Mouse (Mus musculus): ENCODE data around the gene Hoxc4. TPM values are rescaled to one million over a fixed set of nuclear protein-coding genes. Genes with fewer than 3 reads are reported as not detected.
A peak's percentile ranks its signal among the peaks of the same experiment; 100 is the strongest.

Hoxc4 gene
- total RNA-seq, 2 experiments from 2014 or later = 6.1 to 9.2 TPM

DNA sequence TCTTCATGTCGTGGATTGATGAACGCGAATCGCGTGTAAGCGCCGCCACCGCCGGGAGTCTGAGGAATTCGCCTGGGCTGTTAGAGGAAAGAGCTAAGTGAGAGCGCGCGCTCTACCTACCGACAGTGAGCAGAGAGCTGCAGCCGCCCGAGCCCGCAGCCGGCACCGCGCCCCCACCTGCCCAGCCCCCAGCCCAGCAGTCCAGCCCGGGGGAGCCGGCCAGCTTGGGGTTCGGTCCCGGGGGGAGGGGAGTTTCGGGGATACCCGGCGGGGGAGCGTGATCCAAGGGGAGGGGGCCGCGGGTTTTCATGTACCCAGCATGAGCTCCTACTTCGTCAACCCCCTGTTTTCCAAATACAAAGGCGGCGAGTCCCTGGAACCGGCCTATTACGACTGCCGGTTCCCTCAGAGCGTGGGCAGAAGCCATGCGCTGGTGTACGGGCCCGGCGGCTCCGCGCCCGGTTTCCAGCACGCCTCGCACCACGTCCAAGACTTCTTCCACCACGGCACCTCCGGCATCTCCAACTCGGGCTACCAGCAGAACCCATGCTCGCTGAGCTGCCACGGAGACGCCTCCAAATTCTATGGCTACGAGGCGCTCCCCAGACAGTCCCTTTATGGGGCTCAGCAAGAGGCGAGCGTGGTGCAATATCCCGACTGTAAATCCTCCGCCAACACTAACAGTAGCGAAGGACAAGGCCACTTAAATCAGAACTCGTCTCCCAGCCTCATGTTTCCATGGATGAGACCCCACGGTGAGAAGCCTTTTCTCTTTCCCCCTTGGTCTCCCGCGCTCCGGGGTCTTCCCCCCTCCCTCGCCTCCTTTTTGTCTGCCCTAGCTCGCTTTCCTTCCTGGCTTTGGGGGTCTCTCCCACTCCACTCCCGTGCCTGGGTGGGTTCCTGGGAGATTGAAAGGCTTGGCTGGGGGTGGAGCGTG is 28.0 kb upstream of the Hoxc4 start, which contains the start of gene Hoxc8:
Gene Hoxc8, plus strand, starts transcription at position 147 of the 937 bp plus-strand sequence.
- peak; percentile 68 for DNase-seq

DNA sequence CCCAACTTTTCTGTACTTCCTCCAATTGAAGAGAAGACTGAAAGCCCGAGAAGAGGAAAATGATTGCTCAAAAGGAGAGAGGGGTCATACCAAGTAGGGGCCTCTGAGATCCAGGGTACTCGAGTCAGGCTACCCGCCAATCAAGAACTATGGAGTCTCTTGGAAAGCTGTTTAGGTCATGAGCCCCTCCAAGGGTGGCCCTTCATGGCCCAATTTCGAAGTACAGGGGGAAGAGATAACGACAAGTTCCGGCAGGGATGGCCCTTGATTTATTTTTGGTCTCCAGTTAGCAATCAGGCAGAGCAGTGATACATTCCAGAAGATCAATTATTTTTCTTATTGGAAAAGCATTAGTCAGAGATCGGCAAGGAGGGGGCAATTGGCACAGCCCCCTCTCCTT is 27.0 kb upstream of the Hoxc4 start:
- no peak for DNase-seq

DNA sequence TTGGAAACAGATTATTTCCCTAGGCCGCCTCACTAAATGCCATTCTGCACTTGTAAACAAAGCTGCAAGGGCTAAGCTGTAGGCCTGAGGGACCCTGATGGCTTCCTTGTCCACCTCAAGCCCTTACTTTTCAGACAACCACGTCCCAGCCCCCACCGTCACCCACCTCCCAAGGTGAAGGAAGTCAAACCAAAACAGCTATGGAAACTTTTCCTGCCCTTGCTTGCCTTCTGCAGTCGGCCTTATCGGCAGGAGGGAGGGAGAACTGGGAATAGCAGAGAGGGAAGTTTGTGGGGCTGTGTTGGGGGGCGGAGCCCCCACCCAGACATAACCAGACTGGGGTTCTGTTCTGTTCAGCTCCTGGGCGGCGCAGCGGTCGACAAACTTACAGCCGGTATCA is 26.5 kb upstream of the Hoxc4 start:
- no peak for DNase-seq

DNA sequence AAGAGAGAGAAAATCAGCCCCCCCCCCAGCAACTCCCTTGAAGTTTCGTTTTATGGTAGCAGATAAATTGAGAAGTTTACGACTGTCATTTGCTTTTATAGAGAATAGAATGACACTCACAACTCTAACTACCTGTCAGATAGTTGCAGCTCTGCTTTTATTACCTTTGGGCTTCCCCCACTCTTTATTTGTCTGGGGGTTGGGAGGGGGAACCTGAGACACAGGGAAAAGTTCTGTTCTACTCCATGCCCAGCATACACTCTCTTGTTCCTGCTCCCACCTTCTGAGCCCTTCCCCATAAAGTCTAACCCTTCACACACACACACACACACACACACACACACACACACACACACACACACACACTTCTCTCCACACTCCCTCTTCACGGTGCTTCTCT is 25.9 kb upstream of the Hoxc4 start:
- no peak for DNase-seq

DNA sequence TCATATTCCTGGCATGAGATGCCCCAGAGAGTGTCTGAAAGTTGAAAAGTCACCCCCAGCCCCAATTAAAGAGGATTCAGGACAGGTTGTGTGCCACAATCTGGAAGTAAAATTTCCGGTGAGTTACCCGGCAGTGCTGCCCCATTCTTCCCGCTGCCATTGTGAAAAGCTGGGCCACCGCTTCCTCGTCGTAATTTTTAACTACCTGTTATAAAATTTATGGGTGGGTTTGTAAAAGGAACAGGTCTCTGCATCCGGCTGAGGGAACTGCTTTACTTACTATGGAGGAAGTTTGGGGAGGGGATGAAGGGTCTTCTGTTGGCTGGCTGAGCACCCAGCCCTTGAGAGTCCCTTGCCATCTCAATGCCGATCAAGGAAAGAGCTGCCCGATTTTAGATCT is 22.2 kb upstream of the Hoxc4 start:
- no peak for DNase-seq

DNA sequence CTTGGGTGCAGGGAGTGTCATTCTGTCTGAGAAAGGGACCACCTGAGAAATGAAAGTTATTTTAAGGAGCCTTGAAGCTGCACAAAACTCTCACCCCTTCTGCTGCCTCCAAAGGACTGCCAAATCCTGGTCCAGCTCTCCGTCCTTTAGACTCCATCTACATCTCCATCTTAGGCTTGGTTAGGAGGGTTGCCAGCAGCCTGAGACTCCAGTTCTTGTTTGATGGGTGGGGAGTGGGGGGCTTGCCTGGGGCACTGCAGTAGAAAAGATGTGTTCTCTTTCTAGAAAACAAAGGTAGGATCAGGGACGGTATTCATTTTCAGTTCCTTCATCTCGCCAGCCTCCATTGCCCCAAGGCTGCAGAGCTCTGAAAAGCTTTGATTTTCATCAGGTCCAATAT is 21.3 kb upstream of the Hoxc4 start:
- no peak for DNase-seq

DNA sequence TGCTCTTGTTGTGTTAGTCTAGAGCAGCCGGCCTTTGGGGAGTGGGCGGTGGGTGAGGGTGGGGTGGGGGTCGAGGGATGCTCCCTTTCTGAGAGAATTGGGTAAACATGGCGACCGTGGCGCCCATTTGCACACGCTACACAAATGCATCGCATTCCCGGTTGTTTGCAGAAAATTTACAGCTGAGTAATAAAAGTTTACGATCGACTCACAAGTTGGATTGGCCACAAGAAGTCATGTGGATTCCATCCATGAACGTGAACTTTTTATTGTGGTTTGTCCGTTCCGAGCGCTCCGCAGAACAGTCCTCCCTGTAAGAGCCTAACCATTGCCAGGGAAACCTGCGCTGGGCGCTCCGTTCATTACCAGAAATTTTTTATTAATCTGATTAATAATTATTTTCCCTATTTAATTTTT is 20.8 kb upstream of the Hoxc4 start, which contains the start of gene Hoxc6:
Gene Hoxc6, plus strand, starts transcription at position 319 of the 417 bp plus-strand sequence.
- peak; percentile 64 for DNase-seq

DNA sequence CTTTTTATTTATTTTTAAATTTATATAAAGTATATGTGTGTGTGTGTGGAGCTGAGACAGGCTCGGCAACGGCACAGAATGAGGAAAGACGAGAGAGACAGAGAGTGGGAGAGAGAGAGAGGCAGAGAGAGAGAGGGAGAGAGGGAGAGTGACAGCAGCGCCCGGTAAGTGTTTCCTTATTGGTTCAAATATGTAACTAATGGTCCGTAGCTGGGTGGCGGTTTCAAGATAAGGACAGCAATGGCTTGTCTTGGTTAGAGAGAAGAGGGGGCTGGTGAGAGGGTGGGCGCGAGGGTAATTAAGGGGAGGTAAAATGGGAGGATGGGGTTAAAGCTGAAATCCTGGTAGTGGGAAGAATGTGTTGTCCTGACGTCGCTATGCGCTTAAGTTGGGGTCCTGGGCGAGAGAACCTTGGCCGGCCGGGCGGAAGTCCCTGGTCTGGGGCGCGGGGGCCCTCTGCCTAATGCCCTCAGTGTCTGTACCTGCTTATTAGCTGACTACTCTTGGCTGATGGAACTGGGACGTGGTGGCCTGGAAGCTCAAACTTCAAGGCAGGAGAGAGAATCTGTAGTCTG is 20.0 kb upstream of the Hoxc4 start:
- DNase-seq = no peak

DNA sequence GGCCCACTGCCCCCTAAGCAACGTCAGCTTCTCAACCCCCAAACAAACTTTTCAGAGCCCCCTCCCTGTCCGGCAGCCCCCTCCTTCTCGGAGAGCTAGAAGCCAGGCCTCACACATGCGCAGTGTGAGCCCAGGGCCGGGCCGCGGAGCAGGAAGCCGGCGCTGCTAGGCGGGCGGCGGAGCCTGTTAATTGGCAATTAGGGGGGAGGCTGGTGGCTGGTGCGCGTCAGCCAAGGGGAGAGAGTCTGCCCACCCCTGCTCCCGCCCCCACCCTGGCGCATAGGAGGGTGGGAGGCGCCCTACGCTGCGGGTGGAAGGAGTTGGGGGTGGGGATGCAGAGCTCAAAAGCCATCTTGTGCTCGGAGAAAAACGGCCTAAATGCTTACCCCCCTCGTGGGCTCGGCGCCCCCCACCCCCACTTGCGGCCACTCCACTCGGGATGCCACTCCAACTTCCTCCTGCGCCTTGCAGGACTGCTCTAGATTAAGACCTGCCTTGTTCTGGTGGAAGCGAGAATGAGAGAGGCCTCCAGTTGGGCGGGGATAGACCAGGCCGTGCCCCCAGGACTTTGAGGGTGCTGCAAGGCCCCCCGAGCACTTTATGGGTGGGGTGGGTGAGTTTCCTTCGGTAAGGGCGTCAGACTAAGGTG is 19.4 kb upstream of the Hoxc4 start:
- peak; percentile 92 for DNase-seq

DNA sequence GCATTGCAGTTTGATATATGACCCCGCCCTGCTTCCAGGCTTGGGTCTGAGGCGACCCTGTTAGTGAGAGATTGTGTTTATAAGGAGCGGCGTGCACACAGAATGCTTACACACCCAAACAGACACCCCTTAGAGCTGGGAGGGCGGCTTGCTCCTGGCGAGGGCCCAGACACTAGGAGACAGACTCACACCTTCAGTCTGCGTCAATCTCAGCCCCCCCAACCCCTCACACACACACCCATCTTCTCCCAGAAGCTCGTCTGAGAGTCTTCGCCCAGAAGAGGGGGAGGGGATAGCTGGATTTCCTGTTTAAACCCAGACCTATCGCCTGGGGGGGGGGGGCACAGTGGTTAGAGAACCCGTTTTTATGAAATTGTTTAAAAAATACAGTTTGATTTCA is 18.8 kb upstream of the Hoxc4 start:
- peak; percentile 62 for DNase-seq

DNA sequence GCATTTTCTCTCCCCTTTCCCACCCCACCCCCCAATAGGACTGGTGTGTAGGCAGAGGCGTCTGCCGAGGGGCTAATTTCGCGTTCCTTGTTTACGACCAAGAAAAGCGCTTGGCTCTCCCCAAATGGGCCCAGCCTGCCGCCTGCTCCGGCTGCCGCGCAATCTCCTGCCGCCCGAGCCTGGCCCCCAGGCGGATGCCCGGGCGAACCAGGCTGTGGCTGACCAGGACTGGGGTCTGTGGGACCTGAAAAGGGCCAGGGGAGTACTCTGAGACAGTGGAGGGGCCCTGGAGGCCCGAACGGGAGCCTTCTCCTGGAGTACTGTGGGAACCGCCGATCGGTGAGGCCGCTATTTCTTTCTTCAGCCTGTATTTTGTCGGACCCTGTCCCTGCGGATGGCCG is 18.2 kb upstream of the Hoxc4 start:
- no peak for DNase-seq

DNA sequence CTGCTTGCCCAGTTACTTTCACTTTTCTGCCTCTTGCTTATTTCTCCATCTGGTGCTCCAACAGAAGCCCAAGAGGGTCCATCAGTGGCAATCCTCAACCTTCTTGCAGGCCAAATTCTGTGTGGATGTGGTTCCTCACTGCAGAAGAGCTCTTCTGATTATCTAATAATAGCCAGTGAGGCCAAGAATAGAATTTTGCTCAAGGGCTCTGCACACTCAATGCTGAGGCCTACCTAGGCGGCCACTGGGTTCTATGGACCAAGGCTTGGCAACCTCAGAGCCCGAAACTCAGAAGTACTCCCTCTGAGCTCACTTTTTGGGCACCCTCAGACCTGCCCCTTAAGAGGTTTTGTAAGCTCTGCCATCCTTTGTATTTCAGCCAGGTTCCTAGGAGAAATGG is 17.4 kb upstream of the Hoxc4 start:
- DNase-seq = no peak

DNA sequence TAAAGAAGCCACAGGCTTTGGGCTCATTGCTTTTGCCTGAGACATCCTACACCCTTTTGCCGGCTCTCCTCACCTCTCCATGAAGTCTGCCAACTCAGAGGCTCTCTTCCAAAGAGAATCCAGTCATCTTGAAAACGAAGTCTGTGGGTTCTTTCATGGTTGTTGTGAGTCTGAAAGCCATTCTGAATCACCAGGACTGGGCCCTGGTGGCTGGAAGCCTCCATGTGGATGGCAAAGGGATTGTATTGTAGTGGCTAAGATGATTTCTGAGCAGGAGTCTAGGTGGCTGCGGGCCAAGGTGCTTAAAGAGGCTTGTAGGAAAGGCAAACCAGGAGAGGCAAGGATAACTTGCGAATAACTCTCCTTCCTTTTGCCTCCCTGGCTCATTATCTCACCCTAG is 16.6 kb upstream of the Hoxc4 start:
- DNase-seq = peak; percentile 63

DNA sequence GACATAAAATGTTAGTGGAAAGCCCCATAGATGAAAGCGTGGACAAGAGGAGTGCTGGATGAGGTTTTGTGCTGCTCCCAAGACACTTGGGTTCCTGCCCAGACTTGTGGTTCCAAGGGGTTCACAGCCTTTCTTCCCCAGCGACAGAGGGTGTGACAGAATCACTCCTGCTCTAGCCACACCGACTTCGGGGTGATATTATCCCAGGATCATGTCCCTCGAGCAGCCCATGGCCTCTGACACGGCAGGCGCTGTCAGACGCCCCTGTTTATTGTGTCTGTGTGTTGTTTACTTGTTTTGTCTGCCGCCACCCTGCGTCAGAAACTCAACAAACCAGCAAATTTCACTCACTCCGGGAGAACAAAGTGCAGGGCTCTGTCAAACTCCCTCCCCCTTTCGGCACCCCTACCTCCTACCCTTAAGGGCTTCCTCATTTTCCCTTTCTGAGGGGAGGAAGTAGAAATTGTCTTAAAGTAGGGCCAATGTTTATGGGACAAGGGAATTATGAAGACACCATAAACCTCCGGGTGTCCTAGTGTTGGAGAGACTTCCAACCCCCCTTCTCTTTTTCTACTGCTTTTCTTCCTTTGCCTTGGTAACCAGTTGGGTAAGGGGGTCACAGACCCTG is 15.8 kb upstream of the Hoxc4 start:
- peak; percentile 57 for DNase-seq

DNA sequence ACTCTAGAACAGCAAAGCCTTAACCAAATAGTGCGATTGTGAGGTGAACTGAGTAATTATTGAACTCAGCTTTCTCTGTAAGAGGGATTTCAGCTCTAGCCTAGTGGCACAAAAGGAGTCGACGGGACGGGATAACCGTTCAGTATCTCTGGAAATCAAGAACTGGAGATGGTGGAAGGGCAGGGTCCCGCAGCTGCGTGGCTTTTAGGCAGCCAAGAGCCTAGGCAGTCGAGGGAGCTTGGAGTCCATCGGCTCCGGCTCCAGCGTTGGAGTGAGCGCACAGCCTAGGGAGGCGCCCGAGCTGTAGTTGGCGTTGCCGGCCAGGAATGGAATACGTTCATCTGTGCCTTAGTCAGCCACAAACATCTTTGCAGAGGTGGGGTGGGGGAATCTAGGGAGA is 13.4 kb upstream of the Hoxc4 start:
- DNase-seq = peak; percentile 74

DNA sequence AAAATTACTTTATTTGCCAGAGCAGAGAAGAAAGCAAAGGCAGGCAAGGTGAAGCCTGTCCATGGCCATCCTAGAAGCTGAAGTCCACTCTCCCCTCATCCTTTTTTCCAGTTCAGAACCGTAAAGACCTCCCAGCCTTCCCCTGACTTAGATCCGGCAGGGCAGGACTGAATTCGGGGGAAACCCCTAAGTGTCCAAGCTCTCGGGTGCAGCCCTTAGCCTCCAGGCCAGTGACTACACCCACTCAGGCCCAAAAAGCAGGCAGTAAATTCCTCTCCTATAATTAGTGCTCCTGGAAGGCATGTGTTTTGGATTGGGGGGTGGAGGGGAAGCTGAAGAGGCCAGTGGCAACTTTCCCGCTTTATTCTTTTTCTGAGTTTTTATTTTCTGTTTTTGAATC is 12.9 kb upstream of the Hoxc4 start:
- no peak for DNase-seq

DNA sequence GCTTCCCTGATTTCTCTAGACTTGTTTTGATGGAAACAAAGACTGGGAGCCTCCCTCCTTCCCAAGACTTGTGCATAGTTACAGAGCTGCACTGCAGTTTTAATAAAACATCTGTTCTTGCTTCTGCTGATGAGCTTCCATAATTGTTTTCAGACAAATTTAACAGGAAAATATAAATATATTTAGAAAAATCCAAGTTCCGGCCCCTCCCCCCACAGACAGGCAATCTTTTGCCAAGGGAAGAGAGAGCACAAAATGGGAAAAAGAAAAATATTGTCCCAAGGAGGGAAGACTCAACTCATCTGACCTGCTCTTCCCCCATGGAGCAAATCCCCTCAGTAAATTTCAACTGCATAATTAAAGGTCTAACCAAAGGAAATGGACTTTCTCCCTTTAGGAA is 12.4 kb upstream of the Hoxc4 start:
- no peak for DNase-seq

DNA sequence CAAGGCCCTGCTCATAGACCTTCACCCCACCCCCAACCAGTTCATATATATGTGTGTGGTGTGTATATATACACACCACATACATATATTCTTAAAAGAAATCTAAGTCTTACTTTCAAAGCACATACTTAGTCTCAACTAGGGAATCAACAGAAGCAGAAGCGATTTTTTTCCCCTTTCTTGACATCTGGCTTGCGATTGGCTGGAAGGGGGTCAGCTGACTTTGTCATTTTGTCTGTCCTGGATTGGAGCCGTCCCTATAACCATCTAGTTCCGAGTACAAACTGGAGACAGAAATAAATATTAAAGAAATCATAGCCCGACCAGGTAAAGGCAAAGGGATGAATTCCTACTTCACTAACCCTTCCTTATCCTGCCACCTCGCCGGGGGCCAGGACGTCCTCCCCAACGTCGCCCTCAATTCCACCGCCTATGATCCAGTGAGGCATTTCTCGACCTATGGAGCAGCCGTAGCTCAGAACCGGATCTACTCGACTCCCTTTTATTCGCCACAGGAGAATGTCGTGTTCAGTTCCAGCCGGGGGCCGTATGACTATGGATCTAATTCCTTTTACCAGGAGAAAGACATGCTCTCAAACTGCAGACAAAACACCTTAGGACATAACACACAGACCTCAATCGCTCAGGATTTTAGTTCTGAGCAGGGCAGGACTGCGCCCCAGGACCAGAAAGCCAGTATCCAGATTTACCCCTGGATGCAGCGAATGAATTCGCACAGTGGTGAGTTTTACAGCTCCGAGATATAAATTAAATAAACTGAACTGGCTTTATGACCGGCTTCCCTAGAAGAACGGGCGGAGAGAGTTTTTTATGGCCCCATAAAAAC is 9.2 kb upstream of the Hoxc4 start:
- peak; percentile 80 for DNase-seq

DNA sequence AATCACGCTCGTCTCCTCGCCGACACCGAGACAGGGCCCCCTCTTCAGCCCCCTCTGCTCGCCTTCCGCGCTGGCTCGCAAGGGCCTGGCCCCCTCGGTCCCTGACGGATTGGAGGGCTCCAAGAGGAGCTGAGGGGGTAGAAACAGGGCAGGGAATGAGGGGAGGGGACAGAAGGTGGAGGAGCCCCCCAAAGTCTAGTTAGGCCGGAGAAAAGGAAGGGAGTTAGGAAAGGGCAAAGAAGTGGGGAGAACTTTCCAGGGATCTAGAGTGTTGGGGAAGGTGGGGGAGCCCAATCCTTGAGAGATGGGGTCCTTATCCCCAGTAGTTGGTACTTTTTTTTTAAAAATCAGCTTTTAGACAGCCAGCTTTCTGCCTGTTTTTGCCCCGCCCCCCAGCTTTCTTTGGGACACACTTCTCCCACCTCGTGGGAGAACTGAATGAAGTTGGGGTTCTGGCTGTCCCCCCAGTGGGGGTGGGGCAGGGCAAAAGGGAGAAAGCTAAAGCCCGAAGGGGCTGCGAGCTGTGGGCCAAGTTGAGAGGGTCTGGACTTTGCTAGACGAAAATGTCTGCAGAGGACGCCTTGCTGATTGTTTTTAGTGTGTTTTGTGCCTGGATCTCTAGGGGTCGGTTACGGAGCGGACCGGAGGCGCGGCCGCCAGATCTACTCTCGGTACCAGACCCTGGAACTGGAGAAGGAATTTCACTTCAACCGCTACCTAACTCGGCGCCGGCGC is 8.5 kb upstream of the Hoxc4 start:
- peak; percentile 65 for DNase-seq

DNA sequence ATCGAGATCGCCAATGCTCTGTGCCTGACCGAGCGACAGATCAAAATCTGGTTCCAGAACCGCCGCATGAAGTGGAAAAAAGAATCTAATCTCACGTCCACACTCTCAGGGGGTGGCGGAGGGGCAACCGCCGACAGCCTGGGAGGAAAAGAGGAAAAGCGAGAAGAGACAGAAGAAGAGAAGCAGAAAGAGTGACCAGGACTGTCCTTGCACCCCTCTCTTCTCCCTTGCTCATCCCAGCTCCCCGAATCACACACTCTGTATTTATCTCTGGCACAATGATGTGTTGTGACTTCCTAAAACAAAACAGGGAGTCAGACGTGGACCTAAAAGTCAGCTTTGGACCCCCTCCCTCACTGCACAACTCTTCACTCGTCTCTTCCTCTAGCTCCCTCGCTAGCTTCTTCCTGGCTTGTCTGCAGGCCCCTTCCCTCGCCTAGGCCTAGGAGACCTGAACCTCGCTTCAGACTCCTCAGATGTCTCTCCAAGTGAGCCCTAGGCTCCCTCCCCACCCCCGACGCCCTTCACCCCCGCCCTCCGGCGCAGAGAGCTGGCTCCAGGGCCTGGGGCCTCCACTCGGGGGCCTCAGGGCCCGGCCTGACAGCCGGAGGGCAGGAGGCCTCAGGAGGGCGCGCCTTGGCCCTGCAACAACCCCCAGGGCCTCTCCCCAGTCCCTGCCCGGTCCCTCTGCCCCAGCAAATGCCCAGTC is 7.7 kb upstream of the Hoxc4 start:
- DNase-seq = peak; percentile 67
